Mouse (Mus musculus): ENCODE measurements at regions not wholly inside any gene's neighbourhood (a gene's known extent, or its start where the extent isn't known, plus 50 kb on each side); places are given as distances from the start of the nearest gene placed in this dataset.
A peak's percentile ranks its signal among the peaks of the same experiment; 100 is the strongest.

GRCm38 (mm10) chr13:82187196-82187595, 404.3 kb downstream of the Cetn3 start:
- ATAC-seq (ENCODE audit: low TSS enrichment) = no peak

- ATAC-seq (ENCODE audit: low TSS enrichment) = peak; percentile 78
Observed at GRCm38 (mm10) chr13:82200739-82201138, 417.9 kb downstream of the Cetn3 start.

DNA sequence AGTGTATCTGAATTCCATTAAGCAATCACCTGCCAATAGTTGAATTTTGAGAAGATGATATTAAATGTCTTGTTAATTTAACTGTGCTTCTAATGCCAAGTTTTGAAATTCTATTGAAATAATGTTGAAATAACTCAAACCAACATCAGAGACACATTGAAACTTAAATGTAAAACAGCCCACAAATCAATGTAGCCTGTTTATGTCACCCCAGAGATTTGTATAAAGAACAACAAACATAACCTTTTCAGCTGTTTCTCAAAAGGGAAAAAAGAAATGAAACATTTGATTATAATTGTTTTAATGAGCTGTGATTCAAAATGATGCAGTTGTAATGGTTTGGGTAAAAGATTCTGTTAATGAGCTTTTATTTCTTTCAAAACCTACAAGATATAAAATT, 442.6 kb downstream of the Cetn3 start:
- no peak for ATAC-seq (ENCODE audit: low TSS enrichment)

DNA sequence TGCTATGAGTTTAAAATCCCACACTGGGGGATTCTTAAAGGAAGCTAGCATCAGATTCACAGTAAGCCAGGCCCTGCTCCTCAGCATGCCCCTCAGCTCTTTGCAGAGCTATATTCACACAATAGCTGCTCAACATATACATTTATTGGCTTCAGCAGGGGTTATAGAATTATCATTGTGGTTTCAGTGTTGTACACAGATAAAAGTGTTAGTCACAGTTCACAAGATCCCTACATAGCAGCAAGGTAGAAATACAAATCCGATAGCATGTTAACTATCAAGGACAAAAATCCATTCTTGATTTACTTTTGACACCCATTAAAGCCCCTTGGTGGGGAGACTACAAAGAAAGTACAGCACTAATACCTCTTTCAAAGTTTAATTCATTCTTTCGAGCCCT, 451.0 kb downstream of the Cetn3 start:
- no peak for ATAC-seq (ENCODE audit: low TSS enrichment)

GRCm38 (mm10) chr13:82246231-82246630, 463.4 kb downstream of the Cetn3 start:
- no peak for ATAC-seq (ENCODE audit: low TSS enrichment)

DNA sequence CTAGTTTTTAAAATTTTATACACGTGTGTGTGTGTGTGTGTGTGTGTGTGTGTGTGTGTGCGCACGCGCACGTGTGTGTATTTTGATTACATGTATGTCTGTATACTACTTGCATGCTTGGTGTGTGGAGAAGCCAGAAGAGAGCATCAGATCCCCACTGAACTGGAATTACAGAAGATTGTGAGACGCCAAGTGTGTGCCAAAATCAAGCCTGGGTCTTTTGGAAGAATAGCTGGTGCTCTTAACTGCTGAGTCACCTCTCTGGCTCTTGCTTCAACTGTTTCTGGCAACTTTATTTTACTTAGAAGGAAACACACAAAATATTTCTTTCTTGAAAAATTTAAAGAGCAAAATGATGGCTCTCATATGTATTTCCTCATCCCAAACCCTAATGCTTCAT, 467.5 kb downstream of the Cetn3 start:
- peak; percentile 52 for ATAC-seq (ENCODE audit: low TSS enrichment)

GRCm38 (mm10) chr13:82258491-82258935, 475.6 kb downstream of the Cetn3 start:
- ATAC-seq (ENCODE audit: low TSS enrichment) = no peak

DNA sequence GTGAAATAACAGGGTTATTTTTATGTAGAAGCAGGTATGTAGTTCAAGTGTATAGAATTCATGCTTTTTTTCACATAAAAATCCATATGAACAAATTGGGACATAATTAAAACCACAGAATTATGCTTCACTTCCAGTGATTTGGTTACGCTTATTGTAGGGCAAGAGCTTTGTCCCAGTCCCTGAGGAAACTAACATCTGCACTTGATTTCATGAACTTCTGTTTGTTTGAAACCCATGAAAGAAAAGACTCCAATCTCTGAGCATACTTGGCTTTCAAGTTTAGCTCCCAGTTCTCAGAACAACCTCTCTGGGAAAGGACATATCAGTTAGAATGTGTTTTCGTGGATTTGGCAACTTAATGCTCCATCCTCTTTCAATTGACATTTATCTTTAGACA, 481.4 kb downstream of the Cetn3 start:
- no peak for ATAC-seq (ENCODE audit: low TSS enrichment)

- no peak for ATAC-seq (ENCODE audit: low TSS enrichment)
Observed at GRCm38 (mm10) chr13:82265170-82265569, 482.3 kb downstream of the Cetn3 start.

GRCm38 (mm10) chr13:82265736-82266135, 482.9 kb downstream of the Cetn3 start:
- no peak for ATAC-seq (ENCODE audit: low TSS enrichment)

GRCm38 (mm10) chr13:82274733-82275132, 491.9 kb downstream of the Cetn3 start:
- no peak for ATAC-seq (ENCODE audit: low TSS enrichment)

DNA sequence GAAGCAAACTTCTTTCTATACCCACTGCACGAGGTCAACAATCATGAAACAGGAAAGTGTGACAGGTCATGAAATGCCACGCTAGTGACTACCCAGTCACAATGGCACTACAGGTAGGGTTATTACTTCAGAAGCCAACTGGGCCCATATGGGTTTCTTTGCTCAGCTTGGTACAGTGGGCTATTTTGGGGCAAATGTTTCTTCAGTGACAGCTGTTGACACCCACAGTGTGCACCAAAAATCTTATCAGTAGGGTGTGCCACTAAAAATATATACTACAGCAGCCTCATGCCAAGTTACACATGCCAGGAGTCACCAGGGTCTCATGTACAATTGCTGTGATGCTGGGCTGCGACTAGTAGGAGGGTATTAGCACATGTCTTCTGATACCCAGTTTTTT, 493.1 kb downstream of the Cetn3 start:
- peak; percentile 79 for ATAC-seq (ENCODE audit: low TSS enrichment)

DNA sequence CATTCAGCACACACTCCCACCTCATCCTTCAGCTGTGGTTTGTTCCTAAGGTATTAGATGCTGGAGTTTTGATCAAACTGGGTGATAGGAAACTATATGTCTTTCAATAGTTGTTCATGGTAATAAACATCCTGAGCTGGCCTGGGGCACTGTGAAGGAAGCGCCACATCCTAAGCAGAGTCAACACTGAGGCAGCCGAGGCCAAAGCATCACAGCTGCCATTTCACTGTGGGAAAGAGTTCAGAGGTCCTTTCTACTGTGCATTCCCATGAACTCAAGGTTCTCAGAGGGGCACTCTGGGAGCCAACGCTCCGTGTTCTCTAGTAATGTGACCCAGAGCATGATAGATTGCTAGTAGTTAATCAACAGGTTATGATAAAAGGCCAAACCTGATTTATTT, 497.9 kb downstream of the Cetn3 start:
- ATAC-seq (ENCODE audit: low TSS enrichment) = no peak

DNA sequence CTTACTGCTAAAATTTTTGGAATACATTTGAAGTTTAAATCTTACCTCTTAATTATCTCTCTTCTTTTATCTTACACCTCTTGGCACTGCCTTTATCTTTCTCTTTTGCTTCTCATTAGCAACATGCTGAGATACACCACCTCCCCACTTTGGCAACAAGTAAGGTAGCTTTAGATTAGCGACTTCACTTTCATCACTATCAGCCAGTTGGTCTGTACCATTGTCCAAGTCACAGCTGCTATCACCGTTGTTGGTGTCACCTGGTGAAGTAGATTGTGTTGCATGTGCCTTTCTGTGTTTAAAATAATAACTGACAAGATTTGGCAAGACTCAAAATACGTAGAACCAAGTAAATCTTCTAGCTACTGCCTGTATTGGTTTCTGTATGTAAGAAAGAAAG, 513.0 kb downstream of the Cetn3 start:
- no peak for ATAC-seq (ENCODE audit: low TSS enrichment)

- peak; percentile 18; the same call in 1 of the 2 replicates for ATAC-seq (ENCODE audit: low TSS enrichment)
Observed at GRCm38 (mm10) chr13:82304227-82304626, 521.4 kb downstream of the Cetn3 start.

GRCm38 (mm10) chr13:82305076-82305475, 522.2 kb downstream of the Cetn3 start:
- no peak for ATAC-seq (ENCODE audit: low TSS enrichment)

DNA sequence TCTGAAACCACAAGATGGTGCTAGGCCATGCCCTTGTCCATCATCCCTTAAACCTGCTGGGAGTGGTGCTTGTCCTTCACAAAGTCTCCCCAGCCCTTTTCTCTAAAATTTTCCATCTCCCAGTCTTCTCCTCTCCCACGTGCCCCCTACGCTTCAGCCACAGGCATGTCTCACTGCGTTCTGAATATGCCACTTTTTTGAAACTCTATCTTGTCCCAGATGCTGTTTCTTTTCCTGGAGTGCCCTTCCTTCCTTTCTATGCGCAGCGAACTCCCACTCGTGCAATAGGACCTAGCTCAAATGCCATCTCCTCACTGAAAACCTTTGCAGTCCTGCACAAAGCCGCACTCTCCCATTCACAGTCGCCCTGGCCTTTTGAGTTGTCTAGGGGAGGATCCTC, 525.5 kb downstream of the Cetn3 start:
- peak; percentile 99 for ATAC-seq (ENCODE audit: low TSS enrichment)

DNA sequence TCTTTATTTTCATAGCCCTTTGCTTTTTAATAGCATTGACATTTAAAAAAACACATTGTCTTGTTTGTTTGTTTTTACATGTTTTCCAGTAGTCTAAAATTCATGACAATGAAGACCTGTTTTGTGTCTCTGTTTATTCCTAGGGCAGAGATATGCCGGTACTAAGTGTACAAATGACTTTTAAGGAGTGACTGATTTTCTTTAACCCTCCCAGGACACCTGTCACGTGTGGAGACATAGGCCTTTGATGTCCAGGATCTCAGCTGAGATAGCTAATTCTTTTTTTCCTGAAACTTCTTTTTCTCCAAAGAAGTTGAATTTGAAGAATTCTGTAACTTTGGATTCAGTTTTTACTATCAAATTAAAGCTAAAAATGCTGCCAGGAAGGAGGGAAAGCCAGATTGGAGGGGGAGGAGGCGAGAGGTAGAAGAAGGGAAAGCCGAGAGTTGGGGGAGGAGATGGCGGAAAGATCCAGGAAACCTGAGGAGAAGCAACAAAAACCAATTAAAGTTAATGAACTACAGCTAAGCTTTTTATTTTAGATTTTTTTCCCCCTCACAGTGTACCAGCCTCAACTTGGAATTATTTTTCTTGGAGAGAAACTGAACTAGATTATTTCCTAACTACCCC, 533.8 kb downstream of the Cetn3 start:
- peak; percentile 91 for ATAC-seq (ENCODE audit: low TSS enrichment)

DNA sequence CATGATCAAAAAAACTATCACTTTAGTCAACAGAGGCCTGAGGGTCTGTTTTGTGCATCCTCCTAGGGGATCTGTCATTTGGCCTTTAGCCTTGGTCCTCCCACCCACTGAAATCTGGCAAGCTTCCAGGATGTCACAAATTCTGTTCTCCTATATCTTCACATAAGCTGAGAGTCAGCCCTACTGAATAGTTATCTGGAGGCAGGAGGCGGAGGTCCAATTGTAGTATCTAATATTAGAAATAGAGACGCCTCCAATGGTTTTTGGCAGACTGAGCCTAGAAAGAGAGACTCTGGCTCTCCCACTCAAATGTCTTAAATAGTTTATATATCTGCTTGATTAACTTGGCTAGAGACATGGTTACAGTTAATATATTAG, 534.3 kb downstream of the Cetn3 start:
- ATAC-seq (ENCODE audit: low TSS enrichment) = peak; percentile 28

DNA sequence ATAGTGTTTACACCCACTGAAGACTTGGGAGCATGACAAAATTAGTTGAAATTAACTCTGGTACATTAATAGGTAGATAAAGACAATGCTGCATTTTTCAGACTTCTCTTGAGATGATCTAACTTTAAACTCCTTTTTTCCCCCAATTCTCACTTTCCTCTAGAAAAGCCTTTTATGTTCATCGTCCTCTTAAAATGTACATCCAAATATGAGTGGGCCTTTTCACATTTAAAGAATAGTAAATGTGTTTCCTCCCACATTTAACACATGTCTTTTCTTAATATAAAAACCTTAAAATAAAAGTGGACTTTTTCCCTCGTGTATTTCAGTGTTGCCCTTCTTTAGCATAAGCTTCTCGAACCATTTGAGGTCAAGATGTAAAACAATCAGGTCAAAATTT, 535.5 kb downstream of the Cetn3 start:
- peak; percentile 74 for ATAC-seq (ENCODE audit: low TSS enrichment)

- ATAC-seq (ENCODE audit: low TSS enrichment) = no peak
Observed at GRCm38 (mm10) chr13:82354355-82354754, 571.5 kb downstream of the Cetn3 start.

DNA sequence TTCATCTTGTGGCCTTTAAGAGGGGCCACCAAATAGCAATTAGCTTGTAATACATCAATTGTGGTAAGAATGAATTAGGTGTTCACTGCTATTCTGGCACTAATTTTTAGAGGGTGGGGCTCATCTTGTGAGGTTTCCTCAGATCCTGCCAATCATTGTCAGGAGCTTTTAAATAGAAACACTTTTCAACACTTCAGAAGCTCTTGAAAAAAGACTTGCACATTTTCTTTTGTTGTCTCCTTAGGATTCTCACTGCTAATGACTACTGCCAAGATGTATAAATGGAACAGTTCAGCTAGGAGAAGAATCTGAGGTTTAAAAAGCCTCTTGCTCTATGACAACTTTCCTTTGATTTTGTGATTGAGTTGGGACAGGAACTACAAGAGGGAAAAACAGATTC, 572.4 kb downstream of the Cetn3 start:
- ATAC-seq (ENCODE audit: low TSS enrichment) = peak; percentile 87

- no peak for ATAC-seq (ENCODE audit: low TSS enrichment)
Observed at GRCm38 (mm10) chr13:82359442-82359841, 576.6 kb downstream of the Cetn3 start.

DNA sequence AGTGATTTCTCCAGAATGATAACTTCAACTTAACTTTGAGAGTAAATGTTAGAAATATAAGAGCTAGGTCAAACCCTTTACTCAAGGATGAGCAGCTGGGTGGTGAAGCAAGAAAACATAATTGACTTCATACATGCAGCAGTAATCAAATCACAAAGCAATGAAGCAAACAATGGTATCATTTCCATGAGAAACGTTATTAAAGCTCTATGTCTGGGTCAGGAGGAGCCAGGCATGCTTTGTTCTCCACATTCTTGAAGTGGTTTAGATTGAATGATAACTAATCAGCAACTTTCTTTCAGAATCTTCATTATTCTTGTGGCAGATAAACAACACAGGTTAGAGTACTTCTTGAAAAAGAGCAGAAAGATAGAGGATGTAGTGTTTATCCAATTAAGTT, 577.8 kb downstream of the Cetn3 start:
- no peak for ATAC-seq (ENCODE audit: low TSS enrichment)
